Mouse (Mus musculus) lung, postnatal 0 days (tissue): Measurements from ENCODE around the gene Upp2. TPM values are rescaled to one million over a fixed set of nuclear protein-coding genes. Genes with fewer than 3 reads are reported as not detected.

Experiments
- ATAC-seq: fragments of 200-750 bp; cut with Nextera tagmentation; 2 replicates; pipeline ENCODE4 v1.8.0; 2017; ENCODE audit warnings: moderate library complexity
- DNase-seq: peaks from one replicate; pipeline ENCODE4 v3.0.0-alpha.2; 2016; ENCODE audit warnings: low spot score
- H3K27ac ChIP-seq: fragments of 300-500 bp; sonication (generic); 2 replicates; pipeline ENCODE4 v1.5.1; 2014; ENCODE audit warnings: antibody characterized with exemption, mild to moderate bottlenecking, low read length, mixed read lengths
- H3K27me3 ChIP-seq: fragments of 300-500 bp; sonication (generic); replicated peaks from 2 replicates; pipeline ENCODE4 v1.6.1; 2014; ENCODE audit warnings: low read length, mixed read lengths; ENCODE audit not compliant: insufficient read depth
- H3K36me3 ChIP-seq: fragments of 300-500 bp; sonication (generic); 2 replicates; pipeline ENCODE4 v1.6.1; 2014; ENCODE audit warnings: low read length, mixed read lengths; ENCODE audit not compliant: insufficient read depth
- H3K4me1 ChIP-seq: fragments of 300-500 bp; sonication (generic); 2 replicates; pipeline ENCODE4 v1.6.1; 2014; ENCODE audit warnings: antibody characterized with exemption, low read depth, low read length, mixed read lengths; ENCODE audit not compliant: insufficient read depth
- H3K4me2 ChIP-seq: fragments of 300-500 bp; sonication (generic); replicated peaks from 2 replicates; pipeline ENCODE4 v1.6.1; 2014; ENCODE audit warnings: low read depth, mild to moderate bottlenecking, low read length, moderate library complexity, mixed read lengths
- H3K4me3 ChIP-seq: fragments of 300-500 bp; sonication (generic); 2 replicates; pipeline ENCODE4 v1.5.1; 2014; ENCODE audit warnings: low read depth, low read length
- H3K9ac ChIP-seq: fragments of 300-500 bp; sonication (generic); replicated peaks from 2 replicates; pipeline ENCODE4 v1.6.1; 2014; ENCODE audit warnings: low read depth, mild to moderate bottlenecking
- H3K9me3 ChIP-seq: fragments of 300-500 bp; sonication (generic); 2 replicates; pipeline ENCODE4 v1.6.1; 2016; ENCODE audit warnings: low read length, mixed read lengths
- CTCF ChIP-seq: IDR thresholded peaks from 2 replicates; pipeline ENCODE4 v1.5.1; 2016; ENCODE audit warnings: antibody characterized with exemption, mild to moderate bottlenecking
- EP300 ChIP-seq: IDR thresholded peaks from 2 replicates; pipeline ENCODE4 v1.6.1; 2016; ENCODE audit warnings: antibody characterized with exemption, mild to moderate bottlenecking, control low read depth
- WGBS: fragments of 180-500 bp; shearing (Covaris S2); extraction: QIAGEN DNeasy Blood & Tissue Kit; methylation state at CpG from one replicate; pipeline ENCODE4 v1.1.7; 2014; 5-methylcytosine and 5-hydroxymethylcytosine counted together
- polyA plus RNA-seq: library from polyadenylated mRNA; unstranded; fragments of >200 nt; fragmentation: Nextera tagmentation; extraction: Ambion mirVana; gene quantifications from 2 replicates; pipeline ENCODE4 v1.2.1, GENCODE M21; 2015

Gene Upp2
- polyA plus RNA-seq, 1 experiment from 2014 or later = 6.4 TPM

GRCm38 (mm10) chr2:58797506-58797905 is 230.4 kb downstream of the Upp2 start:
- ATAC-seq = no peak
- 76% methylated on average over 4 of the region's 4 CpGs for WGBS
- H3K4me1 ChIP-seq = no peaks in the 10 kb centered on the region

GRCm38 (mm10) chr2:58799126-58799525 is 232.0 kb downstream of the Upp2 start:
- DNase-seq (no peak), ATAC-seq (no peak)
- no peaks in the 10 kb centered on the region for H3K9me3 ChIP-seq
- no peaks in the 10 kb centered on the region for H3K36me3 ChIP-seq
- no peak overlapping the region for H3K9ac ChIP-seq
- no peak overlapping the region for H3K27ac ChIP-seq
- no peaks in the 10 kb centered on the region for H3K4me1 ChIP-seq
- no peak overlapping the region for H3K4me2 ChIP-seq
- no peaks in the 10 kb centered on the region for H3K27me3 ChIP-seq
- TF ChIP-seq CTCF (no peak), EP300 (no peak)
- WGBS = 71% methylated on average over 9 of the region's 9 CpGs
- no peak overlapping the region for H3K4me3 ChIP-seq

More at GRCm38 (mm10) chr2:58797506-58797905, 230.4 kb downstream of the Upp2 start:
- Histone ChIP-seq H3K9me3 (no peaks in the 10 kb centered on the region), H3K27me3 (no peaks in the 10 kb centered on the region), H3K4me2 (no peak overlapping the region), H3K27ac (no peak overlapping the region), H3K4me3 (no peak overlapping the region), H3K9ac (no peak overlapping the region), H3K36me3 (no peaks in the 10 kb centered on the region)
- TF ChIP-seq EP300 (no peak), CTCF (no peak)
- no peak for DNase-seq

- DNase-seq (no peak), ATAC-seq (no peak)
- Histone ChIP-seq H3K4me2 (no peak overlapping the region), H3K4me1 (no peaks in the 10 kb centered on the region), H3K27ac (no peak overlapping the region), H3K9ac (no peak overlapping the region), H3K36me3 (no peaks in the 10 kb centered on the region), H3K27me3 (no peaks in the 10 kb centered on the region), H3K9me3 (no peaks in the 10 kb centered on the region), H3K4me3 (no peak overlapping the region)
- no peak for TF ChIP-seq EP300
- TF ChIP-seq CTCF = no peak
- 78% methylated on average over 5 of the region's 5 CpGs for WGBS
These were observed 232.5 kb downstream of the Upp2 start for GRCm38 (mm10) chr2:58799623-58800022.

- DNase-seq = no peak
- ATAC-seq = no peak
- Histone ChIP-seq H3K9ac (no peak overlapping the region), H3K27me3 (no peaks in the 10 kb centered on the region), H3K4me1 (no peaks in the 10 kb centered on the region), H3K4me2 (no peak overlapping the region), H3K4me3 (no peak overlapping the region), H3K27ac (no peak overlapping the region), H3K36me3 (no peaks in the 10 kb centered on the region), H3K9me3 (no peaks in the 10 kb centered on the region)
- no peak for TF ChIP-seq CTCF
- no peak for TF ChIP-seq EP300
- 40% methylated on average over 2 of the region's 2 CpGs for whole genome bisulfite sequencing
These were observed 245.8 kb downstream of the Upp2 start for GRCm38 (mm10) chr2:58812941-58813340.

- no peaks in the 10 kb centered on the region for H3K9me3 ChIP-seq
- DNase-seq = peak; percentile 88
- WGBS = 45% methylated on average over 3 of the region's 3 CpGs
- TF ChIP-seq EP300 (peak; percentile 99), CTCF (no peak)
- peak; percentile 86 for ATAC-seq
- H3K9ac ChIP-seq = no peak overlapping the region
- no peaks in the 10 kb centered on the region for H3K27me3 ChIP-seq
- no peaks in the 10 kb centered on the region for H3K36me3 ChIP-seq
- no peak overlapping the region for H3K4me2 ChIP-seq
- H3K4me3 ChIP-seq = no peak overlapping the region
- H3K27ac ChIP-seq = 0 out of 2 replicates have a peak overlapping the region, but pooled peaks have one; percentile 43
- no peaks in the 10 kb centered on the region for H3K4me1 ChIP-seq
These were observed 262.0 kb downstream of the Upp2 start for GRCm38 (mm10) chr2:58828910-58829600.

- peak overlapping the region; percentile 43 for H3K27ac ChIP-seq
- H3K4me3 ChIP-seq = no peak overlapping the region
- H3K9me3 ChIP-seq = no peaks in the 10 kb centered on the region
- no peak for TF ChIP-seq EP300
- peak; percentile 28 for TF ChIP-seq CTCF
- no peaks in the 10 kb centered on the region for H3K36me3 ChIP-seq
- no peaks in the 10 kb centered on the region for H3K27me3 ChIP-seq
- WGBS = 31% methylated on average over 7 of the region's 7 CpGs
- ATAC-seq (peak; percentile 89), DNase-seq (peak; percentile 86)
- H3K4me2 ChIP-seq = 0 out of 2 replicates have a peak overlapping the region, but pooled peaks have one; percentile 19
- no peak overlapping the region for H3K9ac ChIP-seq
- H3K4me1 ChIP-seq = no peaks in the 10 kb centered on the region
These were observed 263.1 kb downstream of the Upp2 start for GRCm38 (mm10) chr2:58829981-58830742.
